8 mouse cellular contexts compared by ENCODE assay signal in genomic region chr8:20297939-20298505, GRCm38 (mm10).
A peak's percentile ranks its signal among the peaks of the same experiment; 100 is the strongest.
DNase-seq lines count a peak whose midpoint lies in the region; TF ChIP-seq lines count a peak whose summit lies in the region.
"Not testable (repeated sequence)": the region's sequence is repeated elsewhere in the genome, so short reads cannot be mapped to it uniquely, and the experiment has no call there.

No protein-coding gene starts in this region.

- intact Hi-C loops in left cerebral cortex, adult 2 months (cut with DNase I), result not testable (repeated sequence)

- not testable (repeated sequence) for H3K79me2 ChIP-seq in myocyte (ENCODE audit: control insufficient read depth, insufficient read depth)

- TF ChIP-seq CTCF in left cerebral cortex, adult 2 months (IDR thresholded peaks at IDR 0.05), result not testable (repeated sequence)

- not testable (repeated sequence) for H3K4me3 ChIP-seq in left cerebral cortex, adult 2 months; myocyte

- not testable (repeated sequence) for H3K27me3 ChIP-seq in myocyte (ENCODE audit: control insufficient read depth, insufficient read depth, insufficient read length)

- DNase-seq in ZHBTc4 (ENCODE audit: low read depth, low spot score), result peak; percentile 30
- DNase-seq in cerebellum, adult 9-11 months, result peak; percentile 80
- peak; percentile 45 to 49 for DNase-seq in gastrocnemius, adult 8-10 months (ENCODE audit: low spot score in 2 of 2)
- DNase-seq in induced T-regulatory cell, adult 2 months (ENCODE audit: low read depth), result peak; percentile 2
- peak; percentile 33 to 39 for DNase-seq in left cerebral cortex, adult 2 months (ENCODE audit: extremely low spot score in 1 of 2, low spot score in 2 of 2)
- DNase-seq in testis, postnatal 10 days (ENCODE audit: low spot score), result peak; percentile 58
- DNase-seq in urinary bladder, postnatal 4 days (ENCODE audit: low spot score in 2 of 2), result peak; percentile 53 to 80

- H3K4me2 ChIP-seq in myocyte (ENCODE audit: low read depth), result peak overlapping the region; percentile 2

- not testable (repeated sequence) for TF ChIP-seq POLR2A in myocyte (IDR thresholded peaks at IDR 0.05; ENCODE audit: insufficient read length, low read depth)

- H3K36me3 ChIP-seq in myocyte (ENCODE audit: control insufficient read depth, insufficient read depth), result not testable (repeated sequence)

- not testable (repeated sequence) for H3ac ChIP-seq in myocyte (ENCODE audit: control insufficient read depth, insufficient read length)

- H3K27ac ChIP-seq in left cerebral cortex, adult 2 months, result not testable (repeated sequence)

Comparison
In these comparisons a context has a peak if more than half of its experiments do, and no peak if none do; other contexts are left out.
1. DNase-seq: peak in every context shown above with its lines; median percentile 80 in cerebellum, adult 9-11 months; 66 in urinary bladder, postnatal 4 days; 58 in testis, postnatal 10 days; 47 in gastrocnemius, adult 8-10 months; 36 in left cerebral cortex, adult 2 months; 30 in ZHBTc4; 2 in induced T-regulatory cell, adult 2 months.